Mouse (Mus musculus): ENCODE measurements around the gene Igflr1.
A peak's percentile ranks its signal among the peaks of the same experiment; 100 is the strongest.

Gene Igflr1

GRCm38 (mm10) chr7:30588676-30589434 is 23.6 kb downstream of the Igflr1 start, which contains the start of gene Kmt2b:
Gene Kmt2b (minus strand): TSS chr7:30588726.
- DNase-seq (ENCODE audit: low spot score), result peak; percentile 97

- peak; percentile 83 for DNase-seq (ENCODE audit: low spot score)
Observed at GRCm38 (mm10) chr7:30589435-30590301, 24.4 kb downstream of the Igflr1 start.

GRCm38 (mm10) chr7:30590927-30591604 is 25.8 kb downstream of the Igflr1 start:
- no peak for DNase-seq (ENCODE audit: low spot score)

- no peak for DNase-seq (ENCODE audit: low spot score)
Observed at GRCm38 (mm10) chr7:30591605-30591951, 26.4 kb downstream of the Igflr1 start.

- DNase-seq (ENCODE audit: low spot score), result no peak
Observed at GRCm38 (mm10) chr7:30592772-30593423, 27.7 kb downstream of the Igflr1 start.

- DNase-seq (ENCODE audit: low spot score), result no peak
Observed at GRCm38 (mm10) chr7:30593579-30594509, 28.6 kb downstream of the Igflr1 start.

- DNase-seq (ENCODE audit: low spot score), result no peak
Observed at GRCm38 (mm10) chr7:30594510-30595024, 29.3 kb downstream of the Igflr1 start.

GRCm38 (mm10) chr7:30596093-30596492 is 30.9 kb downstream of the Igflr1 start:
- DNase-seq (ENCODE audit: low spot score), result no peak

GRCm38 (mm10) chr7:30596811-30597210 is 31.6 kb downstream of the Igflr1 start:
- no peak for DNase-seq (ENCODE audit: low spot score)

GRCm38 (mm10) chr7:30598786-30599185 is 33.6 kb downstream of the Igflr1 start, which contains the start of gene Zbtb32:
Gene Zbtb32 (minus strand): TSS chr7:30598909.
- DNase-seq (ENCODE audit: low spot score), result no peak

- DNase-seq (ENCODE audit: low spot score), result peak; percentile 93
Observed at GRCm38 (mm10) chr7:30599933-30600353, 34.7 kb downstream of the Igflr1 start.

GRCm38 (mm10) chr7:30600651-30601050 is 35.4 kb downstream of the Igflr1 start:
- no peak for DNase-seq (ENCODE audit: low spot score)

- no peak for DNase-seq (ENCODE audit: low spot score)
Observed at GRCm38 (mm10) chr7:30602583-30602982, 37.4 kb downstream of the Igflr1 start.

- DNase-seq (ENCODE audit: low spot score), result no peak
Observed at GRCm38 (mm10) chr7:30604424-30604823, 39.2 kb downstream of the Igflr1 start.

GRCm38 (mm10) chr7:30604944-30605343 is 39.7 kb downstream of the Igflr1 start:
- DNase-seq (ENCODE audit: low spot score), result no peak

- DNase-seq (ENCODE audit: low spot score), result no peak
Observed at GRCm38 (mm10) chr7:30607706-30608309, 42.6 kb downstream of the Igflr1 start.

- no peak for DNase-seq (ENCODE audit: low spot score)
Observed at GRCm38 (mm10) chr7:30608476-30608875, 43.2 kb downstream of the Igflr1 start.

- DNase-seq (ENCODE audit: low spot score), result no peak
Observed at GRCm38 (mm10) chr7:30610043-30610442, 44.8 kb downstream of the Igflr1 start.

- no peak for DNase-seq (ENCODE audit: low spot score)
Observed at GRCm38 (mm10) chr7:30612654-30613402, 47.6 kb downstream of the Igflr1 start, which contains the start of gene Upk1a. Gene Upk1a (minus strand): TSS chr7:30612847.

Data from layer of hippocampus, adult 11-12 months (tissue).